Mouse (Mus musculus): Measurements from ENCODE around the gene Pym1. TPM values are rescaled to one million over a fixed set of nuclear protein-coding genes. Genes with fewer than 3 reads are reported as not detected.

The Pym1 gene
- total RNA-seq, 2 experiments from 2014 or later: 10.9 to 14.3 TPM

DNA sequence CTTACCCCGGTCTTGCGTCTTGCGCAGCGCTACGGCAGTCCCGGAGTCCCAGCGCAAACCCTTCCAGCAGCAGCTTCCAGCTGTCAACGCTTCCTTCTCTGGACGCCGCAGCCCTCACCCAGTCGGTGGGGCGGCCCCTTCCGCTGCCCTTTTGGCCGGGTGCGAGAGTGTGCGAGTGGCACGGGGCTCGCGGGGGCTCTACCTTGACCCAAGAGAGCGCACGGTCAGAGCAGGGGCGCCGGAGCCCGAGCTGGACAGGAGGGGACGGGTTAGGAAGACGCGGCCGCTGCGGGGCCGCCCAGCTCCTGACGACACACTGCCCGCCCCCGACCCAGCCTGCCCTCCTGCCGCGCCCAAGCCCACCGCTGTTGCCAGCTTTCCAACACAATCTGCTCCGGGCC, 3.9 kb upstream of the Pym1 start:
- peak; percentile 67 for DNase-seq
- intact Hi-C loops (cut with DNase I; ENCODE audit: low total_unique reads): loop anchor here (10.0 kb wide), 1 partner anchor 61 kb away; the partner anchor contains the start of genes Dnajc14 and Tmem198b

DNA sequence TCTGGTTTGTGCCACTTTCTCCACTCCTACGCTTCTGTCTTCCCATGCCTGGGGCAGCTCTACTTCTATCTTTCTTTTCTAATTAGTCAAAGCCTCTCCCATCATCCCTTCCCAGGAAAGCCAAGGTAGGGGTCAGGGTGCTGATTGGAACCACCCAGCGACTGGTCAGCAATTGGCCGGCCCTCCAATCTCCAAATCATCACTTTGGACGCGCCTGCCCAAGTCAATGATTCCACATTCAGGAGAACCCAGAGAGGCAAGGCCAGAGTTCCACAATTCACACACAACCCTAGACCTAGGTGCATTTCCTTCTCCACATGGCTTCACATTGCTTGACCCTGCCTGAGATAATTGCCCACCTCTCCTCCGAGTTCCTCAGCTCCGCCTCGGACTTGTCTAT, 3.5 kb upstream of the Pym1 start:
- peak; percentile 19 for DNase-seq
- intact Hi-C loops (cut with DNase I; ENCODE audit: low total_unique reads): loop anchor here (10.0 kb wide), 1 partner anchor 61 kb away; the partner anchor contains the start of genes Dnajc14 and Tmem198b

DNA sequence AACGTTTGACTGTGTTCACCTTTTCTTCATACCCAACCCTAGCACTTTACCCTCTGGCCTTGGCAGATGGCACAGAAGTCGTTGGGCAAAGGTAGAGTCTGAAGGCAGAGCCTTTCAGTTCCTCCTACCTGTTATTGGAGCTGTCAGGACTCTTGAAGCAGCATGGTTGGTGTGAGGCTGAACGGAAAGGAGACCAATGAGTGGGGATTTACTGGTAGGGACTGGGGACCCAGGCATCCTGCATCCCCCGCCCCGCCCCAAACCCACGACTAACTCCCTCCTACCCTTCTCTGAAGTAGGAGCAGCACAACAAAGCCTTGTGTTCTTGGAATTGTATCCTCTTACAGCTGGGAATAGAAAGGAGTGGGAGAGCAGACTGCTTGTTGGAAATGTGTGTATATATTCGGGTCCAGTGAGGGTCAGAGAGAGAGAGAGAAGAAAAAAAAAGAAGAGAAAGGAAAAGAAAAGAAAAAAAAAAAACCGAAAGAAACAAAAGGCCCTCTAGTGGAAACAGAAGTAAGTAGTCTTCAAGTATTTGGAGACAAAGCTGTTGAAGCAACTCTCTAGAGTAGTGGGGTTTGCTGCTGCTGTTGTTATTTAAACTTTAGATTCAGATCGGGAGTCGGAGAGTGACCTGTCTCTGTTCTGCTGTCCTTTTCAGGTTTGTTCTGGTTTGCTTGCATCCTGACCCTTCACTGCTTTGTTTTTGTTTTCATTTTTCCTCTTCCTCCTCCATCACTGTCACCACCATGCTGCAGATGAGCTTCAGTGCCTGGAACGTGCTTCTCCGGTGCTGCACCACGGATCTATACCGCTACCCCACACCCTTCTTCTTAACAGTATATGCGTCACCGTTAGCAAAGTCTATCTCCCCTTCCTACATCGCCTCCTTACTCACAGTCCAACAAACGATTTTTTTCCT, 2.7 kb upstream of the Pym1 start, which contains the start of gene Dgka:
Gene Dgka, minus strand, starts transcription at position 176 of the 922 bp plus-strand sequence.
- no peak for DNase-seq
- intact Hi-C loops (cut with DNase I; ENCODE audit: low total_unique reads): loop anchor here (10.0 kb wide), 1 partner anchor 60 kb away; the partner anchor contains the start of genes Dnajc14 and Tmem198b

- intact Hi-C loops (cut with DNase I; ENCODE audit: low total_unique reads): loop anchor here (10.0 kb wide), 1 partner anchor 59 kb away; the partner anchor contains the start of genes Dnajc14 and Tmem198b
- no peak for DNase-seq
Measured at GRCm38 (mm10) chr10:128745946-128746613, 1.6 kb upstream of the Pym1 start.

DNA sequence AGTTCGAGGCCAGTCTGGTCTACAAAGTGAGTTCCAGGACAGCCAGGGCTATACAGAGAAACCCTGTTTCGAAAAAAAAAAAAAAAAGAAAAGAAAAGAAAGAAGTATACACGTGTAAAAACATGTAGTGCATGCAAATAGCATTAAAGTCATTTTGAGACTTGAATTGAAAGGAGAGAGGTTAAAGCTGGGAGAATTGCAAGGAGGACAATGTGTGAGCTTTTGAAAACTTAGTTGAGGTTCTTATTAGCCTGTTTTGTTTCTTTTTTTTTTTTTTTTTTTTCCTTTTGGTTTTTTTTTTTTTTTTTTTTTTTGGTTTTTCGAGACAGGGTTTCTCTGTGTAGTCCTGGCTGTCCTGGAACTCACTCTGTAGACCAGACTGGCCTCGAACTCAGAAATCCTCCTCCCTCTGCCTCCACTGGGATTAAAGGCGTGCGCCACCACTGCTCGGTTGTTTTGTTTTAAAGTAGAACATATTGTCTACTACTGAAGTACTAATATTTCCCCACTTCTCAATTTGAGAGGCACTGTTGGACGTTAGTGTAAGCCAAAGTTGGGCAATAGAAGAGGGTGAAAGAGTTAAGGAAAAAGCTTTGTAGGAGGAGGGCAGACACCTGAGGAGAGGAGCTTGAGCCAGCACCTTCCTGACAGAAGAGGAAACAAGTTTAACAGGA, 580 bp upstream of the Pym1 start:
- intact Hi-C loops (cut with DNase I; ENCODE audit: low total_unique reads): loop anchor here (10.0 kb wide), 1 partner anchor 58 kb away; the partner anchor contains the start of genes Dnajc14 and Tmem198b
- no peak for DNase-seq

DNA sequence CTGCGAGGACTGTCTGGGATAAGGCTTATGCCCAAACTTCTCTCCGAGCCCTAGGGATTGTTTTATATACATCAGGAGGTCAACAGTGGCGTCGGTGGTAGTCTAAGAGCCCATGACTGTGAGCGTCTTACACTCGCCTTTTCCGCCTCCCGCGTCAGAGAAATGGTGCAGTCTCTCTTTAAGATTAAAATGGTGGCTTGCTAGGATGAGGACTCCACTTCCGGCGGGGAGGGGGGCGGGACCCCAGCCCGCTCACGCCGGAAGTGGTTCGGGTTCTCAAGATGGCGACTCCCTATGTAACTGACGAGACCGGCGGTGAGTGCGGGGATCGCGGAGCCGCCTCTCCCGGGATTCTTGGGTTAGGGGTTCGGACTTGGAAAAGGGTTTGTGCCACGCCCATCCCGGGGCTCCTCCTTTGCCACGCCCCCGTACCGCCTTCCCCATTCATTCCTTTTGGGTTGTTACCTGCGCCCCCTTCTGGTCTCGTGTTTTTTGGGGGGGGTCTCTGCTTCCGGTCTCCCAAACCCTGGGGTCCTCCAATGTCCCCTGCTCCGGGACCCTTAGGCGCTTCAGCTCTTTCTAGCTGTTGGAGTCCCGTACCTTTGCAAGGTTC, 669 bp downstream of the Pym1 start:
- peak; percentile 76 for DNase-seq
- intact Hi-C loops (cut with DNase I; ENCODE audit: low total_unique reads): loop anchor here (10.0 kb wide), 1 partner anchor 56 kb away; the partner anchor contains the start of genes Dnajc14 and Tmem198b

DNA sequence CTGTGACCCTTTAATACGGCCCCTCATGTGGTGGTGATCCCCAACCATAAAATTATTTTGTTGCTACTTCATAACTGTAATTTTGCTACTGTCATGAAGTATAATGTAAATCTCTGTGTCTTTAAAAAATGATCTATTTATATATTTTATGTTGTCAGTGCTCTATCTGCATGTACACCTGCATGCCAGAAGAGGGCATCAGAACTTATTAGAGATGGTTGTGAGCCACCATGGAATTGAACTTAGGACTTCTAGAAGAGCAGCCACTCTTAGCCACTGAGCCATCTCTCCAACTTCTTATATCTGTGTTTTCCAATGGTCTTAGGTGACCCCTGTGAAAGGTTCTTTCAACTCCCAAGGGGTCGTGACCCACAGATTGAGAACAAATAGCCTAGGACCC, 25.2 kb downstream of the Pym1 start:
- no peak for DNase-seq
- intact Hi-C loops (cut with DNase I; ENCODE audit: low total_unique reads): no loop called here

- DNase-seq: no peak
- intact Hi-C loops (cut with DNase I; ENCODE audit: low total_unique reads): no loop called here
Measured at GRCm38 (mm10) chr10:128773685-128774084, 26.0 kb downstream of the Pym1 start.

DNA sequence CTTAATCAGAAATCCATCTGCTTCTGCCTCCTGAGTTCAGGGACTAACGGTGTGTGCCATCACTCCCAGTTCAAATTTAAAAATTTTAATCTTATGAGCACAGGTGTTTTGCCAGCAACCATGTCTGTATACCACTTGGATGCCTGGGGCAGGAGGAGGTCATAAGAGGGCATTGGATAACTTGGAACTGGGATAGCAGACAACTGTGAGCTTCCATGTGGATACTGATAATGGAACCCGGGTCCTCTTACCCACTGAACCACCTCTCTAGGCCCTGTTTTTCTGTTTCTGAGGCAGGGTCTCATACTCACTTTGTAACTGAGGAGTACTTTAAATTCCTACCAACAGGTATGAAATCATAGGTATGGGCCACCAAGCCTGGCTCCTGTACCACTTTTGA, 30.8 kb downstream of the Pym1 start:
- intact Hi-C loops (cut with DNase I; ENCODE audit: low total_unique reads): no loop called here
- DNase-seq: no peak

GRCm38 (mm10) chr10:128779011-128779795, 31.5 kb downstream of the Pym1 start:
- intact Hi-C loops (cut with DNase I; ENCODE audit: low total_unique reads): no loop called here
- peak; percentile 88 for DNase-seq

- no peak for DNase-seq
- intact Hi-C loops (cut with DNase I; ENCODE audit: low total_unique reads): no loop called here
Measured at GRCm38 (mm10) chr10:128780200-128780599, 32.5 kb downstream of the Pym1 start.

GRCm38 (mm10) chr10:128790398-128791124, 42.9 kb downstream of the Pym1 start, which contains the start of gene Mmp19:
Gene Mmp19, plus strand, starts transcription at chr10:128790910.
- intact Hi-C loops (cut with DNase I; ENCODE audit: low total_unique reads): no loop called here
- peak; percentile 33 for DNase-seq

DNA sequence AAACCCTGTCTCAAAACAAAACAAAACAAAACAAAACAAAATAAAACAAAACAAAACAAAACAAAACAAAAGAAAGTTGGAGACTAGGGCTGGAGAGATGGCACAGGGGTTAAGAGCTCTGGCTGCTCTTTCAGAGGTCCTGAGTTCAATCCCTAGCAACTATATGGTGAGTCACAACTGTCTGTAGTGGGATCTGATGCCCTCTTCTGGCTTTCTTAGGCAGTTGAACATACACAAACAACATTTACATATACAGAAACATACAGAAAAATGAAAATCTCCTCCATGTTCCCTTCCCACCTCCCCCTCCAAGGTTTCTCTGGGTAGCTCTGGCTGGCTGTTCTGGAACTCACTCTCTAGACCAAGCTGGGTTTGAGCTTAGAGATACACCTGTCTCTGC, 44.4 kb downstream of the Pym1 start:
- intact Hi-C loops (cut with DNase I; ENCODE audit: low total_unique reads): no loop called here

GRCm38 (mm10) chr10:128793258-128793657, 45.6 kb downstream of the Pym1 start:
- intact Hi-C loops (cut with DNase I; ENCODE audit: low total_unique reads): no loop called here
- no peak for DNase-seq

More for the DNA sequence above, 44.4 kb downstream of the Pym1 start:
- no peak for DNase-seq

GRCm38 (mm10) chr10:128794391-128794790, 46.7 kb downstream of the Pym1 start:
- intact Hi-C loops (cut with DNase I; ENCODE audit: low total_unique reads): no loop called here
- DNase-seq: no peak

- intact Hi-C loops (cut with DNase I; ENCODE audit: low total_unique reads): no loop called here
Measured at GRCm38 (mm10) chr10:128795581-128795980, 47.9 kb downstream of the Pym1 start.

DNA sequence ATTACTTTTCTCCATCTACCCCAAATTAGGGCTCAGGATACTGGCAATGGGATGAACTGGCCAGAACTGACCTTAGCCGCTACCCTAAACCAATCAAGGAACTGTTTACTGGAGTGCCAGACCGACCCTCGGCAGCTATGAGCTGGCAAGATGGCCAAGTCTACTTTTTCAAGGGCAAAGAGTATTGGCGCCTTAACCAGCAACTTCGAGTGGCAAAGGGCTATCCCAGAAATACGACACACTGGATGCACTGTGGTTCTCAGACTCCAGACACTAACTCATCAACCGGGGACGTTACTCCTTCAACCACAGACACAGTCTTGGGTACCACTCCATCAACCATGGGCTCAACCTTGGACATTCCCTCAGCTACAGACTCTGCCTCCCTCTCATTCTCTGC, 51.0 kb downstream of the Pym1 start:
- intact Hi-C loops (cut with DNase I; ENCODE audit: low total_unique reads): no loop called here
- no peak for DNase-seq

More at GRCm38 (mm10) chr10:128795581-128795980, 47.9 kb downstream of the Pym1 start:
- DNase-seq: no peak
